Mouse (Mus musculus): ENCODE data around the gene Sdf4.

GRCm38 (mm10) chr4:155991908-155992230 is 803 bp upstream of the Sdf4 start:
- TF ChIP-seq CTCF (IDR thresholded peaks at IDR 0.05; ENCODE audit: insufficient read depth, low read length) (no peak), POLR2A (IDR thresholded peaks at IDR 0.05; ENCODE audit: borderline replicate concordance, extremely low read depth, low read depth, low read length) (no peak)

All from lung, adult 2 months (tissue).